Mouse (Mus musculus): ENCODE data around the gene Fyn.

Gene Fyn

GRCm38 (mm10) chr10:39576466-39576865 lies 207.8 kb downstream of the Fyn start:
- no peak for TF ChIP-seq GATA4 (IDR thresholded peaks at IDR 0.05; ENCODE audit: insufficient replicate concordance, low read length)

GRCm38 (mm10) chr10:39580477-39580876 lies 211.8 kb downstream of the Fyn start:
- TF ChIP-seq GATA4 (IDR thresholded peaks at IDR 0.05; ENCODE audit: insufficient replicate concordance, low read length), result no peak

DNA sequence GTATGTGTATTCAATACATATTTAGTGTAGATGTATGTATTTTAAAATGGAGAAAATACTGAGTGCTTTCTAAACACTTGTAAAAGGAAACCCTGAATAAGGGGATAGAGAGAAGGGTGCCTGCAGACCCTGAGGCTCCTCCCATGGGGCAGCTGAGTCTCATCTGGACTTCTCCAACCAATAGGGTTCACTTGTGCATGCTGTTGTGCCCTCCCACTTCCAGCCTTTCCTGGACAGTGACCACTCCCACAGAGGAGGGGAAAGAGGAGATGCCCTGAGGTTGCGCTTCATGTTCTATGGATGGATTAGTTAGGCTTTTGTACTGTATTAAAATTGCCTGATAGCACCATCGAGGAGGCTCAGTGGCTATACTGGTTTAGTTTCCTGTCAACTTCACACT lies 213.7 kb downstream of the Fyn start:
- no peak for TF ChIP-seq GATA4 (IDR thresholded peaks at IDR 0.05; ENCODE audit: insufficient replicate concordance, low read length)

DNA sequence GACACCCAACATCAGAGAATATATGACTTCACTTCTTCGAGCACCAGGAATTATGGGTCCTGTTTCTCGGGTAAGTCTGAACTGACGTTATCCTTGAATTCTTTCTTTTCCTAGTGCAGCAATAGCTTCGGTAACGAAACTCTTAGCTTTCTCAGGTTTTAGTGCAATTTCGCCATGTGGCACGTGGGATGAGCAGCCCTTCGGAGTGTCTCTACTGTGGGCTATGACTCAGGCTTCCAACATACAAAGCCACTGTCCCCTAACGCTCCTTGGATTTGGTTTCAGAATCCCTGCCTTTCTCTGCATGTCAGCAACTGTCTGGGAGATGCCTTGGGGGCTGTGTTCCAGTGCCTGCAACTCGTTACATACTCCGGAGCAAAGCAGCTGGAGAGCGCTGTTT lies 215.1 kb downstream of the Fyn start:
- no peak for TF ChIP-seq GATA4 (IDR thresholded peaks at IDR 0.05; ENCODE audit: insufficient replicate concordance, low read length)

DNA sequence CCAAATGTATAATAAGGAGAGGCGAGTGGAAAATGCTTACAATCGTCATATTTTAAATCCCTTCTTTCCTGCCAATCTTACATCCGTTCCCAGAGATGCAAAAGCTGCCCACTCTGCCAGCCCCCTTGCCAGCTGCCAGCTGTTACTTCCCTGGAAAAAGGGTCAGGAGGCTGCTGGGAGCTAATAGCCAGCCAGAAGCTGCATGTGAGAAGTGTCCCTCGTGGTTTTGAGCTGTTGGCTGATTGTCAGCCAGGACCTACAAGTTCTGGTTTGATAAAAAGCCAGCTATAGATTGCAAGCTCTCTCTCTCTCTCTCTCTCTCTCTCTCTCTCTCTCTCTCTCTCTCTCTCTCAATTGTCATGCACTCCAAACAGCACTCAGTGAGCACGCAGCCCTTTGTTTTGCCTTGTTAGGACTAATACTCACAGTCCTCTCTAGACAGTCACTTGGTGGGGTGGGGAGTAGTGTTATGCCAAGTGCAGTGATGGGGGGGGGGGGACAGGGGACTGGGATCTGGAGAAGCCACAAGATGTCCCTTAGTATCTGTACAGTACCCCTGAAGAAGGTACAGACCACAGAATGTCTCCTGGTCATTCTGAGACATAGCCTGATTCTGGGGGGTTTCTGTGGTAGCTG lies 218.8 kb downstream of the Fyn start:
- no peak for TF ChIP-seq GATA4 (IDR thresholded peaks at IDR 0.05; ENCODE audit: insufficient replicate concordance, low read length)

DNA sequence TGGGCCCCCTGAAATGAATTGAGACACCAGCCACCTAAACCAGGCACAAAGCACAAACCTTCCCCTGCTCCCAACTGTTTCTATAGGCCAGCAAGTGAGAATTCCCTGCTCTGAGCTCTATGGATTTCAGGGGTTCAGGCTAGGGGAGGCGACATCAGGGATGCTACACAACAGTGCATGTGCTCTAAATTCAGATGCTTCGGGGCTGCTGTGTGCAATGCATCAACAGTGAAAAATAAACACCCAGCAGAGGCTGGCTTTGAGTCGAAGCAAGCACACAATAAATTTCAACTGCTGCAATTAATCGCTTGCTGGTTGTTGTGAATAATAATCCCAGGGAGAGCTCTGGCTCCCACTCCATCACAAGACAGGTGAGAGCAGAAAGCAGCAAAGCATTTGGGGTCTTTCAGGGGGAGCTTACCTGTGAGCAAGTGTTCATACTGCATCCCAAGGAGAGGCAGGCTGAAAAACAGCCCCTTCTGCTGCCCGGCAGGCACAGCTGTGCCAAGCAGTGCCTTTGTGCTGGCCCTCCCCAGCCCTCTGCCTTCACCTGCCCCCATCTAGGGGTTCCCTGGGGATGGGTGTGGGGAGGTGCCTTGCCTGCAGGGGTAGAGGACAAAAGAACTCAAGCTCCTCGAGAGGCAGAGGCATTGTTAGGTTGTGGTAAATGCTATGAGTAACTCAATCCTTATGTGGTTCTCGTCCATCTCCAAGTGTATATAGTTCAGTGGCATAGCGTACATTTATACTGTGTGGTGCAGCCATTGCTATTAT lies 219.5 kb downstream of the Fyn start:
- no peak for TF ChIP-seq GATA4 (IDR thresholded peaks at IDR 0.05; ENCODE audit: insufficient replicate concordance, low read length)

DNA sequence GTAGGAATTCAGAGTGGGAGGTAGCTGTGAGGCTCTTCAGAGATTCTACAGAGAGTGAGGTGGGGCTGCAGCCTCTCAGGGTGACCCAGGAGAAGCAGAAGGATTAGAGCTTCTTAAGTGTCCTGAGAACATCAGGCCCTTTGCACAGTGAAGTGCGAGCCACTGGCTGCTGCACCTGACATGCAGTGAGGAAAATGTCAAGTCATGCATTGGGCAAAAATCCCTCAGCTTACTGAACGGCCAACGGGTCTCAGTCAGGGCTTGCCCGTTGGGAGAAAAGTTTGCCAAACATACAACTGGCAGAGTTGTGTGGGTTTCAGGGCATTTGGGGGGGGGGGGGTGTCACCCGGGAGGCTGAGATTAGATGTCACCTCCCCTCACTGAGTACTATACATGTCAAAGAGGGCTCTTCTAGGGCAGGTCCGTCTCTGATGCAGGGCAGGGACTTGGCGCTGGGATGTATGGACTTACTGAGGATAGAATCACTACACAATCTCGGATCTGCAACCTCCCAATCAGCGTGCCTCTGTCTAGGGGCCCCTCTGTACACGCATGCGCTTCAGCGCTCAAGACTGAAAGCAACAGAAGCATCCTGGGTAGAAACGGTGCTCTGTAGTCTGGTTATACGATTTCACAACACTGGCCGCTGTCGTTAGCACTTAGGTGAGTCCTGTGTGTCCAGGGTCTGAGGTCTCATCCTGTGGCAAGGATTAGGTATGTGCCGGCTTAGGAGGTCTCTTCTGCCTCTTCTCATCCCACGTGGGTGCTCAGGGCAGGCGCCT lies 221.3 kb downstream of the Fyn start:
- TF ChIP-seq GATA4 (IDR thresholded peaks at IDR 0.05; ENCODE audit: insufficient replicate concordance, low read length), result no peak

DNA sequence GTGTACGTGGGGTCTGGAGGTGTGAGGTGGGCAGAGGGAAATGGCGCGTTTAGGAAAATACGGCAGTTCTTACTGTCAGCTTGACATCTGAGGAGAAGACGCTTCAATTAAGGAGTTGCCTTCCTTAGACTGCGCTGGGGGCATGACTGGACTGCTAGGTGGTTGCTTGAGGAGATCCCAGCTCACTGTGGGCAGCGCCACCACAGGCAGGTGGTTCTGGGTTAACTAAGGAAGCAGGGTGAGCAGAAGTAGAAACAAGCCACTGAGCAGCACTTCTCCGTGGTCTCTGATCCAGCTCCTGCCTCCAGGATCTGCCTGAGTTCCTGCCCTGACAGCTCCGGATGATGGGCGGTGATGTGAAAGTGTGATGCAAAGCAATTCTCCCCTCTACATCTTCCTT lies 222.0 kb downstream of the Fyn start:
- TF ChIP-seq GATA4 (IDR thresholded peaks at IDR 0.05; ENCODE audit: insufficient replicate concordance, low read length), result no peak

DNA sequence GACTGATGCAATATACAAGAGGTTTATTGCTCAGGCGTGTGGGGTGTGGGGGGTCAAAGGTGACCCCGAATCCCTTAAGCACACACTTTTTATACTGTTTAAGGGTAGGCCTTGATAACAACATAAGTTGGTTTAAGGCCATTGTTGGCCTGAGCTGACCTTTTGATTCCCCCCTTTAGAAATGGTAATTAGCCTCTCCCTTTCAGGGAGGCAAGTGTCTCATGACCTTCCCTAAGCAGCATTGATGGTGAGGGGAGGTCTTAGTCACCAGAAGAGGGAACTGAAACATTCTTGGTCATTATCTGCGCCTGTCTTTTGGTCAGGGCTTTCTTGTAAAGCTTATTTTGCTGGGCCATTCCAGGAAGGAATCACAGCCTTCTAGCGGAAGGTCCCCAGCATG lies 223.8 kb downstream of the Fyn start:
- no peak for TF ChIP-seq GATA4 (IDR thresholded peaks at IDR 0.05; ENCODE audit: insufficient replicate concordance, low read length)

GRCm38 (mm10) chr10:39594716-39595115 lies 226.1 kb downstream of the Fyn start:
- TF ChIP-seq GATA4 (IDR thresholded peaks at IDR 0.05; ENCODE audit: insufficient replicate concordance, low read length), result no peak

- no peak for TF ChIP-seq GATA4 (IDR thresholded peaks at IDR 0.05; ENCODE audit: insufficient replicate concordance, low read length)
Measured at GRCm38 (mm10) chr10:39595862-39596261, 227.2 kb downstream of the Fyn start.

GRCm38 (mm10) chr10:39597116-39597791 lies 228.6 kb downstream of the Fyn start:
- TF ChIP-seq GATA4 (IDR thresholded peaks at IDR 0.05; ENCODE audit: insufficient replicate concordance, low read length), result no peak

DNA sequence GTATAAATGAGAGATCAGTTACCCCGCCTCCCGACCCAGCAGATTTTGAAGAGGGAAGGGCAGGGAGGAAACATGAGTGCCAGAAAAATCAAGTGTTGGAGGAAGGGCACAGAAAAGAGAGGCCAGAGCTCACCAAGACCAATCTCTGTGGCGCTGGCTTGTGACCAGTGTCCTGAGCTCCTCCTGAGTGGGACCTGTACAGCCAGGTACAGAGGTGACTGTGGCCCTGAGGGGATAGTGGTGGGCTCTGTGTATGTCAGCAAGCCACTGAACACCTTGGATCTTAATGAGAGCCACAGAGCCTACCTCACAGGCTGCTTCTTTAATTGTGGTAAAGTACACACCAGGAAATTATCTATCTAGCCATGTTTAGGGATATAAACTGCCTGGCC lies 229.1 kb downstream of the Fyn start:
- no peak for TF ChIP-seq GATA4 (IDR thresholded peaks at IDR 0.05; ENCODE audit: insufficient replicate concordance, low read length)

DNA sequence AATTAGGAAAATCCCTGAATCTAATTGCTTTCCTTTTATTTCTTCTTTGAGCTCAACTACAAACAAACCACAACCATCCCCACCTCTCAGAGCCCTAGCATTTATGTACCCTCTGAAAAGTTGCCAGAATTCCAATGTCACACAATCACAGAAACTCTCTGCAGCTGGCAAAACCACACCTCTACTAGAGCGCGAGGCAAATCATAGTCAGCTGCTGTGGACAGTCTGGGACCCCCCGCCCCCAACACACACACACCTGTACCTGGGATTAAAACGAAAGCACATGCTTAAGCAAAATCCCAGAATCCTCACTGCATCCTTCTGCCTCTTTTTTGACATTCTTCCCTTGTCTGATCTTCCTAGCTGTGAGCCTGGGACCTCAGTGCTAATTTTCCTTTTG lies 230.9 kb downstream of the Fyn start:
- TF ChIP-seq GATA4 (IDR thresholded peaks at IDR 0.05; ENCODE audit: insufficient replicate concordance, low read length), result no peak

- no peak for TF ChIP-seq GATA4 (IDR thresholded peaks at IDR 0.05; ENCODE audit: insufficient replicate concordance, low read length)
Measured at GRCm38 (mm10) chr10:39600115-39600514, 231.5 kb downstream of the Fyn start.
